ENCODE assay signal across 8 mouse cellular contexts in the genomic region with DNA sequence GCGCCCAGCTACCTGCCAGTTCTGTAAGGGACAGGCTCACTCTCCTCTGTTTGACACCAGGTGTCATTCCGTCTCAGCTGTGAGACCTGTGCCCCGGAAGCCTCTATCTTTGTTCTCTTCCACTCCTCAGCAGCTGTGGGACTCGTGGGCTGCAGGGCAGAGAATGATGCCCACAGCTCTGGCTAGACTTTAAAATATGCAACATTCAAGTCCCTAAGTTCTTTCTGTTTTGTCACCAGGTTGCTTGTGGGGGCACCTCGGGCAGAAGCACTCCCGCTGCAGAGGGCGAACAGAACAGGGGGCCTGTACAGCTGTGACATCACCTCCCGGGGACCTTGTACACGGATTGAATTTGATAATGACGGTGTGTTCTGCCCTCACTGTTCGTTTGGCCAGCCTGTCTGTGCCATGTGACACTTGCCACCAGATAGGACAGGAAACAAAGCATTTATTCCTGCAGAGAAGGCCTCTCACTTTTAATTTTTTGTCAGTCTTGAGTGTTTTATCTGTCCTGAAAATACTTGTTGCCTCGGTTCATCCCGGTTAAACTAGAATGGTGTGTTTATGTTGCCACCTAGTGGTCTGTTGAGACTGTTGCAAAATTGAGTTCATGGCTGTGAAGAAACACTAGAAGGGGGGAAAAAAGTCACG. TPM values are rescaled to one million over a fixed set of nuclear protein-coding genes. Genes with fewer than 3 reads are reported as not detected.
DNase-seq lines count a peak whose midpoint lies in the region; ATAC-seq and TF ChIP-seq lines count a peak whose summit lies in the region.

No protein-coding gene starts in this region.

- H3K9ac ChIP-seq in forebrain, embryonic 13.5 days: no peak overlapping the region
- no peak overlapping the region for H3K9ac ChIP-seq in liver, embryonic 14.5 days (replicated peaks)

- H3K4me1 ChIP-seq in bone marrow, adult 2 months (ENCODE audit: control insufficient read depth, insufficient read depth, low read length): peaks cover 18% of the 10 kb centered on the region
- H3K4me1 ChIP-seq in forebrain, embryonic 13.5 days: peaks cover 46% of the 10 kb centered on the region
- H3K4me1 ChIP-seq in liver, embryonic 14.5 days (replicated peaks; ENCODE audit: control insufficient read depth in 2 of 2, insufficient read depth in 2 of 2, low read length in 1 of 2): peaks cover 0 to 19% of the 10 kb centered on the region in 2 experiments; a peak in 2 of 4 replicates

- intact Hi-C loops in gastrocnemius, postnatal 14 days (cut with DNase I; ENCODE audit: low total_unique reads): no loop called here

- TF ChIP-seq CTCF in bone marrow, adult 2 months (IDR thresholded peaks at IDR 0.05; ENCODE audit: control insufficient read depth, insufficient read depth, low read length): peak; percentile 15; the same call in 1 of the 2 replicates
- peak; percentile 69 for TF ChIP-seq CTCF in liver, embryonic 14.5 days (IDR thresholded peaks at IDR 0.05; ENCODE audit: low read depth)

- peak; percentile 16 for DNase-seq in gastrocnemius, adult 18-20 months (ENCODE audit: low spot score)
- no peak for DNase-seq in gastrocnemius, postnatal 14 days
- peak; percentile 81 for DNase-seq in 3T3-L1 (ENCODE audit: low read depth, low spot score)
- peak; percentile 14 to 40 (median 32) for DNase-seq in liver, embryonic 14.5 days (ENCODE audit: low read depth in 3 of 3, low spot score in 3 of 3)
- peak; percentile 53 to 78 for DNase-seq in thymus, adult 18-20 months
- no peak for DNase-seq in right cerebral cortex, adult 18-20 months

- peak; percentile 48; the same call in 1 of the 2 replicates for ATAC-seq in forebrain, embryonic 13.5 days
- no peak for ATAC-seq in liver, embryonic 14.5 days (ENCODE audit: insufficient read depth)

- WGBS in bone marrow, adult 2 months: 39% methylated on average over 14 of the region's 14 CpGs
- WGBS in forebrain, embryonic 13.5 days: 30% methylated on average over 14 of the region's 14 CpGs
- 25% methylated on average over 14 of the region's 14 CpGs for WGBS in liver, embryonic 14.5 days (ENCODE audit: insufficient replicate concordance)

- H3K9me3 ChIP-seq in forebrain, embryonic 13.5 days (replicated peaks): no peaks in the 10 kb centered on the region
- no peaks in the 10 kb centered on the region for H3K9me3 ChIP-seq in liver, embryonic 14.5 days (ENCODE audit: control insufficient read depth, low read length)

- TF ChIP-seq POLR2A in bone marrow, adult 2 months (IDR thresholded peaks at IDR 0.05; ENCODE audit: borderline replicate concordance, control insufficient read depth, low read depth, low read length): no peak

- peak overlapping the region; percentile 8; the same call in 1 of the 2 replicates for H3K4me2 ChIP-seq in forebrain, embryonic 13.5 days
- peak overlapping the region; percentile 37 for H3K4me2 ChIP-seq in liver, embryonic 14.5 days (ENCODE audit: low read depth)

- H3K4me3 ChIP-seq in bone marrow, adult 2 months (replicated peaks; ENCODE audit: control insufficient read depth, low read depth, low read length): no peak overlapping the region
- no peak overlapping the region for H3K4me3 ChIP-seq in forebrain, embryonic 13.5 days
- H3K4me3 ChIP-seq in liver, embryonic 14.5 days (ENCODE audit: insufficient read depth in 1 of 2, low read depth in 2 of 2, low read length in 2 of 2): no peak overlapping the region

- no peak overlapping the region for H3K27ac ChIP-seq in bone marrow, adult 2 months (ENCODE audit: control insufficient read depth, insufficient read depth, low read depth, low read length, poor library complexity)
- no peak overlapping the region for H3K27ac ChIP-seq in forebrain, embryonic 13.5 days
- H3K27ac ChIP-seq in liver, embryonic 14.5 days: no peak overlapping the region

- H3K27me3 ChIP-seq in forebrain, embryonic 13.5 days: no peaks in the 10 kb centered on the region
- no peaks in the 10 kb centered on the region for H3K27me3 ChIP-seq in liver, embryonic 14.5 days (ENCODE audit: control insufficient read depth, insufficient read depth, low read length)

- TF ChIP-seq EP300 in liver, embryonic 14.5 days (IDR thresholded peaks at IDR 0.05; ENCODE audit: low read depth): no peak

- peaks cover 11% of the 10 kb centered on the region for H3K36me3 ChIP-seq in forebrain, embryonic 13.5 days (ENCODE audit: poor library complexity, severe bottlenecking)
- no peaks in the 10 kb centered on the region for H3K36me3 ChIP-seq in liver, embryonic 14.5 days (replicated peaks; ENCODE audit: control insufficient read depth, insufficient read depth, low read depth)

RNA-seq across cellular contexts. Expression of a gene that starts 56.5 kb away (rescaled TPM):
- 10 to 100 TPM; 65.7 to 72.6 TPM for total RNA-seq in gastrocnemius, adult 18-20 months (2021)
- total RNA-seq in gastrocnemius, postnatal 14 days (2021): 10 to 100 TPM; 54.5 to 55.7 TPM
- polyA plus RNA-seq in bone marrow, adult 2 months (2011; ENCODE audit: insufficient read depth, insufficient read length, low replicate concordance, missing spikeins): 9.5 and 24.1 TPM in 2 replicates
- polyA plus RNA-seq in forebrain, embryonic 13.5 days (2015; fragmentation: Nextera tagmentation; extraction: Ambion mirVana): 17.0 and 19.0 TPM in 2 replicates
- polyA plus RNA-seq in liver, embryonic 14.5 days (2012; rRNA removed): 11.2 and 16.0 TPM in 2 replicates
- polyA plus RNA-seq in liver, embryonic 14.5 days (2014; fragmentation: Nextera tagmentation; extraction: Ambion mirVana): 51.8 and 53.2 TPM in 2 replicates

Comparison
In these comparisons a context has a peak if more than half of its experiments do, and no peak if none do; other contexts are left out.
1. DNase-seq: peak in gastrocnemius, adult 18-20 months (single experiment), 3T3-L1 (single experiment), liver, embryonic 14.5 days (3 of 3) and thymus, adult 18-20 months (2 of 2); none in gastrocnemius, postnatal 14 days (single experiment) and right cerebral cortex, adult 18-20 months (single experiment).